Mouse (Mus musculus) E14TG2a.4 (cell line): Measurements from ENCODE around the gene Gm9837.

Experiments
- CTCF ChIP-seq: conservative IDR thresholded peaks from 2 replicates; pipeline ENCODE4 v1.5.1; 2014; ENCODE audit warnings: low read length
- NANOG ChIP-seq: IDR thresholded peaks from 2 replicates; pipeline ENCODE4 v1.6.1; 2014; ENCODE audit warnings: borderline replicate concordance, low read length, mixed read lengths
- POU5F1 ChIP-seq: IDR thresholded peaks from 2 replicates; pipeline ENCODE4 v1.6.1; 2014; ENCODE audit warnings: low read length, borderline replicate concordance

DNA sequence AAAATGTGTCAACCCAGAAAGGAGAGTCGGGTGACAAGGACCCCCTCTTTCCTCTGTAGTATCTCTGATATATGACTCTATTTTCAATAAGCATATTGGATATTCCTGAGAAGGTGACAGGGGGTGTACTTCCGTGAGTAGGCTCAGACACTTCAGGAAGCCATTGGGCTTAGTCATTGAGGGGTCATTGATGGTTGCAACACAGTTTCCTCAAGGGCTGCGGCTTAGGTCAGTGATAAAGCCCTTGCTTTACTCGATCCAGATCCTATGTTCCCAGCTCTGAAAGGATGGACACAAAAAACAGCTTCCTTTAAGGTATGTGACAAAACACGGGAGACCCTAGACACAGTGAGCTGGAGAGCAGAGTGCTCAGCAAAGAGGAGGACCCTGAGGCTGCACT lies 33.5 kb upstream of the Gm9837 start:
- no peak for TF ChIP-seq CTCF
- no peak for TF ChIP-seq NANOG
- no peak for TF ChIP-seq POU5F1
